Mouse (Mus musculus): Measurements from ENCODE around the gene Alcam. TPM values are rescaled to one million over a fixed set of nuclear protein-coding genes. Genes with fewer than 3 reads are reported as not detected.

Gene Alcam
- polyA plus RNA-seq, 1 experiment from 2014 or later = 55.8 TPM

- WGBS = 65% methylated on average over 6 of the region's 6 CpGs
- Histone ChIP-seq H3K36me3 (no peaks in the 10 kb centered on the region), H3K9ac (no peak overlapping the region), H3K9me3 (replicated peaks) (no peaks in the 10 kb centered on the region), H3K4me1 (peaks cover 2% of the 10 kb centered on the region; the same call in 1 of the 2 replicates), H3K27ac (no peak overlapping the region), H3K27me3 (no peaks in the 10 kb centered on the region), H3K4me2 (no peak overlapping the region), H3K4me3 (replicated peaks) (no peak overlapping the region)
- no peak for ATAC-seq (replicated peaks; ENCODE audit: low FRiP score)
Observed at GRCm38 (mm10) chr16:52439007-52439406, 14.9 kb downstream of the Alcam start.

- Histone ChIP-seq H3K36me3 (no peaks in the 10 kb centered on the region), H3K9ac (no peak overlapping the region), H3K4me1 (peaks cover 5% of the 10 kb centered on the region), H3K4me3 (replicated peaks) (no peak overlapping the region), H3K27me3 (no peaks in the 10 kb centered on the region), H3K4me2 (no peak overlapping the region), H3K27ac (no peak overlapping the region), H3K9me3 (replicated peaks) (no peaks in the 10 kb centered on the region)
- peak; percentile 54; the same call in 1 of the 2 replicates for ATAC-seq (replicated peaks; ENCODE audit: low FRiP score)
- WGBS = 33% methylated on average over 6 of the region's 6 CpGs
Observed at GRCm38 (mm10) chr16:52438216-52438904, 15.5 kb downstream of the Alcam start.

GRCm38 (mm10) chr16:52433189-52433588, 20.7 kb downstream of the Alcam start:
- H3K4me2 ChIP-seq = no peak overlapping the region
- H3K9ac ChIP-seq = no peak overlapping the region
- 49% methylated on average over 11 of the region's 11 CpGs for WGBS
- H3K27me3 ChIP-seq = no peaks in the 10 kb centered on the region
- no peak overlapping the region for H3K4me3 ChIP-seq (replicated peaks)
- no peak overlapping the region for H3K27ac ChIP-seq
- H3K4me1 ChIP-seq = peaks cover 8% of the 10 kb centered on the region; the same call in 1 of the 2 replicates
- H3K9me3 ChIP-seq (replicated peaks) = no peaks in the 10 kb centered on the region
- H3K36me3 ChIP-seq = no peaks in the 10 kb centered on the region
- peak; percentile 66 for ATAC-seq (replicated peaks; ENCODE audit: low FRiP score)

GRCm38 (mm10) chr16:52432072-52432471, 21.8 kb downstream of the Alcam start:
- Histone ChIP-seq H3K27ac (no peak overlapping the region), H3K27me3 (no peaks in the 10 kb centered on the region), H3K9ac (no peak overlapping the region), H3K9me3 (replicated peaks) (no peaks in the 10 kb centered on the region), H3K4me1 (peaks cover 6% of the 10 kb centered on the region; the same call in 1 of the 2 replicates), H3K4me3 (replicated peaks) (no peak overlapping the region), H3K4me2 (no peak overlapping the region), H3K36me3 (no peaks in the 10 kb centered on the region)
- 91% methylated on average over 1 of the region's 1 CpGs for WGBS
- ATAC-seq (replicated peaks; ENCODE audit: low FRiP score) = no peak

DNA sequence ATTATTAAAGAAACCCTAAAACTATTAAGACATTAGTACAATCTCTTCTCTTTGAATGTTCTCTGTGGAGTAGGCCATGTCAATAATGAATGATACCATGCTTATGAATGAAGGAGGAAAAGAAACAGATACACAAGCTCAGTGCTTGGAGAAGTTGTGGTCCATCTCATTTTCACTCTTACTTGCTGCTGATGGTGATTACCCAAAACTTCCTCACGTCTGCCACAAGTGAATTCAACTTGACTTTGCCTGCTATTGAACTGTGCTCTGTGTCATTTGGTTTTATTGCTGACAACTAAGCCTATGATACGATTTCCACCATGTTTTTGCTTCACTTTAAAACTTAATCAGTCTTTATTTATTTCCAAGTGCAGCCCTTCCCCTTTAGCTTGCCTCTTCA, 22.3 kb downstream of the Alcam start:
- WGBS = 59% methylated on average over 2 of the region's 2 CpGs
- Histone ChIP-seq H3K4me2 (no peak overlapping the region), H3K9me3 (replicated peaks) (no peaks in the 10 kb centered on the region), H3K27me3 (no peaks in the 10 kb centered on the region), H3K9ac (no peak overlapping the region), H3K36me3 (no peaks in the 10 kb centered on the region), H3K4me3 (replicated peaks) (no peak overlapping the region), H3K27ac (no peak overlapping the region), H3K4me1 (peaks cover 6% of the 10 kb centered on the region; the same call in 1 of the 2 replicates)
- no peak for ATAC-seq (replicated peaks; ENCODE audit: low FRiP score)

DNA sequence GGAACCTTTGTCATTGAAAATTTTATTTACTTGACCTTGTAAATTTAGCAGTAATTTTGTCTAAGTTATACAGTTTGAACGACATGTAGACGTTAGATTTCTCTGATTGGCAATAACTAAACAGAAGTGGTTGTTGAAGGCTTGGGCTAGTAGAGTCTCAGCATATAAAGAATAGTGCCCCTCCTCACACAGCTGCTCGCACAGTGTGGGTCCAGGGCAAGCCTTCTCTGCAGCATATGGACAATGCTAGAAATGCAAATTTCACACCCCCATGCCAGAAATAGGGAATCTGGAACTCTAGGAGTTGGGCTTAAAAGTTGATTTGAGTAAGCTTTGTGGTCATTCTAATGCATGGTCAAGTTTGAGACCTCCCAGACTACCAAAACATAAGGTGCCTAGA, 23.8 kb downstream of the Alcam start:
- Histone ChIP-seq H3K27me3 (no peaks in the 10 kb centered on the region), H3K4me3 (replicated peaks) (no peak overlapping the region), H3K36me3 (no peaks in the 10 kb centered on the region), H3K4me2 (no peak overlapping the region), H3K27ac (no peak overlapping the region), H3K9me3 (replicated peaks) (no peaks in the 10 kb centered on the region), H3K4me1 (peaks cover 6% of the 10 kb centered on the region; the same call in 1 of the 2 replicates), H3K9ac (no peak overlapping the region)
- ATAC-seq (replicated peaks; ENCODE audit: low FRiP score) = no peak
- WGBS = 76% methylated on average over 3 of the region's 3 CpGs

- Histone ChIP-seq H3K36me3 (no peaks in the 10 kb centered on the region), H3K4me3 (replicated peaks) (no peak overlapping the region), H3K27ac (no peak overlapping the region), H3K4me2 (no peak overlapping the region), H3K9me3 (replicated peaks) (no peaks in the 10 kb centered on the region), H3K9ac (no peak overlapping the region), H3K4me1 (peaks cover 6% of the 10 kb centered on the region; the same call in 1 of the 2 replicates), H3K27me3 (no peaks in the 10 kb centered on the region)
- ATAC-seq (replicated peaks; ENCODE audit: low FRiP score) = no peak
Observed at GRCm38 (mm10) chr16:52429661-52430060, 24.2 kb downstream of the Alcam start.

DNA sequence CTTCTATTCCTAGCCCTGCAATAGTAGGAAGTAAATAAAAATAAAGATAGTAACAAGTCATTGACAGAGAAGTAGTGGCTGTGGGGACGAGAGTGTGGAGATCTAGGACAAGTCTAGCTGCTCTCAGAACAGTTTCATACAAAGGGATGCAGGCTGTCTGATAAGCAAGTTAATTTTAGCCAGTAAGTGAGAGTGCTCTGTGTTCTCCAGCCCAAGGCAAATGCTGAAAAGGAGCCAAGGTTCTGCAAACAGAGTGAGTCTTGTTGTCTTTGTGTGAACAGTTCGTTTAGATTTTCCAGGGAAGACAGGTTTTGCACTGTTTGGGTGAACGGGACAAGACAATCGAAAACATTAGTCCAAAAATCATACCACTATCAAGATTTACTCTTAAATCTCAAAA, 25.4 kb downstream of the Alcam start:
- no peaks in the 10 kb centered on the region for H3K27me3 ChIP-seq
- 72% methylated on average over 4 of the region's 4 CpGs for WGBS
- H3K4me3 ChIP-seq (replicated peaks) = no peak overlapping the region
- H3K4me2 ChIP-seq = no peak overlapping the region
- no peaks in the 10 kb centered on the region for H3K9me3 ChIP-seq (replicated peaks)
- H3K9ac ChIP-seq = no peak overlapping the region
- no peaks in the 10 kb centered on the region for H3K36me3 ChIP-seq
- H3K27ac ChIP-seq = no peak overlapping the region
- peaks cover 4% of the 10 kb centered on the region; the same call in 1 of the 2 replicates for H3K4me1 ChIP-seq
- no peak for ATAC-seq (replicated peaks; ENCODE audit: low FRiP score)

DNA sequence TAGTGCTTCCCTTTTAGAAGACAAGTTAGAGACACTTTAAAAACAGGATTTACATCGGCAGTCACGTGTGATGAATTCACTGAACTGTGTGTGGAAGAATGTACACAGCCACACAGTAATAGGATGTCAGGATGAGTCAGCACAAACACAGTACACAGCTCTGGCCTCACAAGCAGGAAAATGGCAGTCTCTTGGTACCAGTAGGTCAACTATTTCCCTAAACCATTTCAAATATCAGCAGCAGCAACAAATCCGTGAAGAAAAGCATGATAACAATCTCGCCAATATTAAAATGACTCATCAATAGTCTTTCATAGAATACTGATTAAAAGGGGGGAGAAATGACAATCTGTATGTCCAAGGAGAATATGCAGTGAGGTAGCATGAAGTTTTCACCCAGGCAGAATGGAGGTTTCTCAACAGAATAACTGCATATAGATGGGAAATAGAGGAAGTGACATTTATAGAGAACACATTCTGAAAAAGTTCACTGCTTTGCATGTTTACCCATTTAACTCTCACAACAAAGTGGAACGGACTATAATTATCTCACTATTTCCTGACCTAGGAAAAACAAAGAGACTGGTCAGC, 35.2 kb downstream of the Alcam start:
- H3K4me1 ChIP-seq = no peaks in the 10 kb centered on the region
- no peaks in the 10 kb centered on the region for H3K27me3 ChIP-seq
- no peak overlapping the region for H3K27ac ChIP-seq
- WGBS = 54% methylated on average over 5 of the region's 5 CpGs
- no peak overlapping the region for H3K4me3 ChIP-seq (replicated peaks)
- no peaks in the 10 kb centered on the region for H3K9me3 ChIP-seq (replicated peaks)
- H3K4me2 ChIP-seq = no peak overlapping the region
- no peaks in the 10 kb centered on the region for H3K36me3 ChIP-seq
- no peak overlapping the region for H3K9ac ChIP-seq
- peak; percentile 77; the same call in 1 of the 2 replicates for ATAC-seq (replicated peaks; ENCODE audit: low FRiP score)

DNA sequence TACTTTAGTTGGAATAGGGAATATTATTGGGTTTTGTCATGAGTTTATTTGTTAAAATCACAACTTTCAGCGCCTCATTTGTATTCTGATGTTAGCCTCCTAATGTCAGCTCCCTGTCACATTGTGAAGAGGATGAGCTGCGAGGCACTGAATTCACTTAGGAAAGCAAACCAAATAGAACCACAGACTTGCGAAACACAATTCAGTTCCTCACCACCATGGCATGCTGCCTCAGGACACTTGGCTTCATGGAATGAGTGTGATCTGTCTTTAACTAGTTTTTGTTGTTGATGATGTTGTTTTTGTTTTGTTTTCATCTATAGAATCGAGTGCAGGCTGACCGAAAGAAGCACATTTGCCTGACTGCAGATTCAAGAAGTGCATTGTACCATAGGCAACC, 35.9 kb downstream of the Alcam start:
- H3K4me3 ChIP-seq (replicated peaks) = no peak overlapping the region
- no peak overlapping the region for H3K4me2 ChIP-seq
- WGBS = 78% methylated on average over 5 of the region's 5 CpGs
- H3K4me1 ChIP-seq = no peaks in the 10 kb centered on the region
- ATAC-seq (replicated peaks; ENCODE audit: low FRiP score) = no peak
- H3K9me3 ChIP-seq (replicated peaks) = no peaks in the 10 kb centered on the region
- H3K36me3 ChIP-seq = no peaks in the 10 kb centered on the region
- no peak overlapping the region for H3K27ac ChIP-seq
- no peak overlapping the region for H3K9ac ChIP-seq
- no peaks in the 10 kb centered on the region for H3K27me3 ChIP-seq

GRCm38 (mm10) chr16:52417146-52417545, 36.7 kb downstream of the Alcam start:
- ATAC-seq (replicated peaks; ENCODE audit: low FRiP score) = no peak
- H3K9ac ChIP-seq = no peak overlapping the region
- no peak overlapping the region for H3K4me2 ChIP-seq
- H3K4me1 ChIP-seq = no peaks in the 10 kb centered on the region
- no peak overlapping the region for H3K4me3 ChIP-seq (replicated peaks)
- H3K36me3 ChIP-seq = no peaks in the 10 kb centered on the region
- H3K9me3 ChIP-seq (replicated peaks) = no peaks in the 10 kb centered on the region
- H3K27ac ChIP-seq = no peak overlapping the region
- no peaks in the 10 kb centered on the region for H3K27me3 ChIP-seq
- 91% methylated on average over 7 of the region's 7 CpGs for WGBS

GRCm38 (mm10) chr16:52413714-52414113, 40.2 kb downstream of the Alcam start:
- Histone ChIP-seq H3K27me3 (no peaks in the 10 kb centered on the region), H3K9ac (no peak overlapping the region), H3K4me3 (replicated peaks) (no peak overlapping the region), H3K36me3 (no peaks in the 10 kb centered on the region), H3K9me3 (replicated peaks) (no peaks in the 10 kb centered on the region), H3K4me1 (no peaks in the 10 kb centered on the region), H3K4me2 (no peak overlapping the region), H3K27ac (no peak overlapping the region)
- WGBS = 84% methylated on average over 3 of the region's 3 CpGs
- no peak for ATAC-seq (replicated peaks; ENCODE audit: low FRiP score)
